Mouse (Mus musculus): Measurements from ENCODE around the gene L2hgdh. TPM values are rescaled to one million over a fixed set of nuclear protein-coding genes. Genes with fewer than 3 reads are reported as not detected.

L2hgdh gene
- 11.8 and 13.2 TPM in 2 replicates for polyA plus RNA-seq (2015; fragmentation: Nextera tagmentation; extraction: Ambion mirVana)

- Histone ChIP-seq H3K9ac (peak within 1 kb of the TSS; percentile 82), H3K9me3 (replicated peaks) (no peaks in the 10 kb centered on the region), H3K36me3 (replicated peaks) (peaks cover 18% of the 10 kb centered on the region), H3K4me2 (peak within 1 kb of the TSS; percentile 98), H3K4me3 (replicated peaks) (peak within 1 kb of the TSS; percentile 78), H3K27me3 (no peaks in the 10 kb centered on the region), H3K4me1 (replicated peaks) (peaks cover 33% of the 10 kb centered on the region), H3K27ac (replicated peaks) (peak within 1 kb of the TSS; percentile 98)
- WGBS (ENCODE audit: insufficient replicate concordance) = under 1% methylated on average over 60 of the region's 60 CpGs
- ATAC-seq (ENCODE audit: insufficient read depth) = peak; percentile 92
Observed at GRCm38 (mm10) chr12:69724711-69725460, at the start of gene L2hgdh, which contains the start of gene Atp5s. Gene L2hgdh, minus strand, starts transcription at chr12:69724873. Gene Atp5s, plus strand, starts transcription at chr12:69724950.

GRCm38 (mm10) chr12:69768841-69769240, 44.2 kb upstream of the L2hgdh start:
- peak; percentile 41; the same call in 1 of the 2 replicates for ATAC-seq (ENCODE audit: insufficient read depth)
- 0 out of 2 replicates have a peak overlapping the region, but pooled peaks have one; percentile 10 for H3K27ac ChIP-seq (replicated peaks)
- WGBS (ENCODE audit: insufficient replicate concordance) = 21% methylated on average over 2 of the region's 2 CpGs

GRCm38 (mm10) chr12:69767476-69768258, 43.0 kb upstream of the L2hgdh start:
- no peaks in the 10 kb centered on the region for H3K36me3 ChIP-seq (replicated peaks)
- H3K4me1 ChIP-seq (replicated peaks) = peaks cover 51% of the 10 kb centered on the region
- no peaks in the 10 kb centered on the region for H3K27me3 ChIP-seq
- no peak overlapping the region for H3K4me3 ChIP-seq (replicated peaks)
- H3K4me2 ChIP-seq = no peak overlapping the region
- 51% methylated on average over 9 of the region's 9 CpGs for WGBS (ENCODE audit: insufficient replicate concordance)
- ATAC-seq (ENCODE audit: insufficient read depth) = no peak
- H3K9ac ChIP-seq = no peak overlapping the region
- H3K9me3 ChIP-seq (replicated peaks) = no peaks in the 10 kb centered on the region
- H3K27ac ChIP-seq (replicated peaks) = peak overlapping the region; percentile 62

More at GRCm38 (mm10) chr12:69768841-69769240, 44.2 kb upstream of the L2hgdh start:
- H3K4me2 ChIP-seq = no peak overlapping the region
- no peaks in the 10 kb centered on the region for H3K9me3 ChIP-seq (replicated peaks)
- H3K4me3 ChIP-seq (replicated peaks) = no peak overlapping the region
- H3K36me3 ChIP-seq (replicated peaks) = no peaks in the 10 kb centered on the region
- peaks cover 46% of the 10 kb centered on the region for H3K4me1 ChIP-seq (replicated peaks)
- H3K9ac ChIP-seq = no peak overlapping the region
- no peaks in the 10 kb centered on the region for H3K27me3 ChIP-seq

- 56% methylated on average over 10 of the region's 10 CpGs for WGBS (ENCODE audit: insufficient replicate concordance)
- no peaks in the 10 kb centered on the region for H3K9me3 ChIP-seq (replicated peaks)
- H3K36me3 ChIP-seq (replicated peaks) = no peaks in the 10 kb centered on the region
- H3K9ac ChIP-seq = no peak overlapping the region
- no peak overlapping the region; the same call in 1 of the 2 replicates for H3K27ac ChIP-seq (replicated peaks)
- no peak overlapping the region for H3K4me3 ChIP-seq (replicated peaks)
- no peak overlapping the region for H3K4me2 ChIP-seq
- peak; percentile 22; the same call in 1 of the 2 replicates for ATAC-seq (ENCODE audit: insufficient read depth)
- peaks cover 49% of the 10 kb centered on the region for H3K4me1 ChIP-seq (replicated peaks)
- no peaks in the 10 kb centered on the region for H3K27me3 ChIP-seq
Observed at GRCm38 (mm10) chr12:69766185-69766904, 41.7 kb upstream of the L2hgdh start.

GRCm38 (mm10) chr12:69765543-69765942, 40.9 kb upstream of the L2hgdh start:
- Histone ChIP-seq H3K4me1 (replicated peaks) (peaks cover 56% of the 10 kb centered on the region), H3K27ac (replicated peaks) (no peak overlapping the region; the same call in 1 of the 2 replicates)
- no peak for ATAC-seq (ENCODE audit: insufficient read depth)

GRCm38 (mm10) chr12:69761603-69762002, 36.9 kb upstream of the L2hgdh start:
- 76% methylated on average over 2 of the region's 2 CpGs for WGBS (ENCODE audit: insufficient replicate concordance)
- Histone ChIP-seq H3K36me3 (replicated peaks) (no peaks in the 10 kb centered on the region), H3K9me3 (replicated peaks) (no peaks in the 10 kb centered on the region), H3K4me2 (no peak overlapping the region), H3K27me3 (no peaks in the 10 kb centered on the region), H3K9ac (no peak overlapping the region), H3K4me3 (replicated peaks) (no peak overlapping the region), H3K27ac (replicated peaks) (peak overlapping the region; percentile 97), H3K4me1 (replicated peaks) (peaks cover 59% of the 10 kb centered on the region)
- ATAC-seq (ENCODE audit: insufficient read depth) = no peak

More at GRCm38 (mm10) chr12:69765543-69765942, 40.9 kb upstream of the L2hgdh start:
- H3K36me3 ChIP-seq (replicated peaks) = no peaks in the 10 kb centered on the region
- no peak overlapping the region for H3K4me2 ChIP-seq
- no peaks in the 10 kb centered on the region for H3K9me3 ChIP-seq (replicated peaks)
- WGBS (ENCODE audit: insufficient replicate concordance) = 77% methylated on average over 9 of the region's 9 CpGs
- H3K9ac ChIP-seq = no peak overlapping the region
- no peak overlapping the region for H3K4me3 ChIP-seq (replicated peaks)
- H3K27me3 ChIP-seq = no peaks in the 10 kb centered on the region

- H3K4me1 ChIP-seq (replicated peaks) = peaks cover 59% of the 10 kb centered on the region
- whole genome bisulfite sequencing (ENCODE audit: insufficient replicate concordance) = 83% methylated on average over 20 of the region's 20 CpGs
- H3K27me3 ChIP-seq = no peaks in the 10 kb centered on the region
- peak overlapping the region; percentile 97 for H3K27ac ChIP-seq (replicated peaks)
- no peak overlapping the region for H3K4me2 ChIP-seq
- no peak for ATAC-seq (ENCODE audit: insufficient read depth)
- no peaks in the 10 kb centered on the region for H3K36me3 ChIP-seq (replicated peaks)
- H3K9ac ChIP-seq = no peak overlapping the region
- no peak overlapping the region for H3K4me3 ChIP-seq (replicated peaks)
- no peaks in the 10 kb centered on the region for H3K9me3 ChIP-seq (replicated peaks)
Observed at GRCm38 (mm10) chr12:69760743-69761406, 36.2 kb upstream of the L2hgdh start.

GRCm38 (mm10) chr12:69760014-69760413, 35.3 kb upstream of the L2hgdh start:
- Histone ChIP-seq H3K9ac (peak overlapping the region; percentile 22), H3K36me3 (replicated peaks) (no peaks in the 10 kb centered on the region), H3K27ac (replicated peaks) (peak overlapping the region; percentile 97), H3K27me3 (no peaks in the 10 kb centered on the region), H3K4me2 (peak overlapping the region; percentile 74), H3K4me1 (replicated peaks) (peaks cover 58% of the 10 kb centered on the region), H3K4me3 (replicated peaks) (no peak overlapping the region), H3K9me3 (replicated peaks) (no peaks in the 10 kb centered on the region)
- no peak for ATAC-seq (ENCODE audit: insufficient read depth)
- WGBS (ENCODE audit: insufficient replicate concordance) = 40% methylated on average over 6 of the region's 6 CpGs

GRCm38 (mm10) chr12:69759267-69759885, 34.7 kb upstream of the L2hgdh start:
- ATAC-seq (ENCODE audit: insufficient read depth) = peak; percentile 72
- Histone ChIP-seq H3K9me3 (replicated peaks) (no peaks in the 10 kb centered on the region), H3K4me1 (replicated peaks) (peaks cover 58% of the 10 kb centered on the region), H3K27ac (replicated peaks) (peak overlapping the region; percentile 97), H3K36me3 (replicated peaks) (no peaks in the 10 kb centered on the region), H3K4me3 (replicated peaks) (peak overlapping the region; percentile 39), H3K9ac (peak overlapping the region; percentile 66), H3K27me3 (no peaks in the 10 kb centered on the region), H3K4me2 (peak overlapping the region; percentile 74)
- WGBS (ENCODE audit: insufficient replicate concordance) = 13% methylated on average over 7 of the region's 7 CpGs
